Mouse (Mus musculus): ENCODE results near the gene Lgr5. TPM values are rescaled to one million over a fixed set of nuclear protein-coding genes. Genes with fewer than 3 reads are reported as not detected.

The Lgr5 gene
- total RNA-seq (2014; fragmentation: Nextera tagmentation) (not detected in 2 replicates), total RNA-seq (2017) (0.11 and 0.17 TPM in 2 replicates), polyA plus RNA-seq (2012) (0.03 TPM in 1 of 2 replicates, not detected in the other)

- no peak for DNase-seq (ENCODE audit: low spot score)
- no peak within 1 kb of the TSS; the same call in 1 of the 2 replicates for H3K4me3 ChIP-seq (ENCODE audit: low read depth, low read length)
- H3K36me3 ChIP-seq (replicated peaks), result no peaks in the 10 kb centered on the region
- TF ChIP-seq GATA2 (IDR thresholded peaks at IDR 0.05; ENCODE audit: borderline replicate concordance, low read depth, low read length), result no peak
- TF ChIP-seq POLR2AphosphoS5 (IDR thresholded peaks at IDR 0.05; ENCODE audit: insufficient replicate concordance, low read depth, low read length), result no peak
- TF ChIP-seq CTCF (IDR thresholded peaks at IDR 0.05; ENCODE audit: low read depth, low read length), result no peak
- TF ChIP-seq GATA1 (IDR thresholded peaks at IDR 0.05; ENCODE audit: borderline replicate concordance, low read length), result no peak
- TF ChIP-seq TAL1 (conservative IDR thresholded peaks at IDR 0.05; ENCODE audit: low read depth, low read length), result no peak
- no peaks in the 10 kb centered on the region for H3K4me1 ChIP-seq (ENCODE audit: insufficient read depth, low read depth, low read length)
- no peaks in the 10 kb centered on the region for H3K27me3 ChIP-seq (ENCODE audit: insufficient read depth, low read length)
- peaks cover 47% of the 10 kb centered on the region for H3K9me3 ChIP-seq (replicated peaks)
- no peak for ATAC-seq (ENCODE audit: extremely low read depth, insufficient number of reproducible peaks, low FRiP score, poor library complexity, severe bottlenecking)
Observed at GRCm38 (mm10) chr10:115587301-115587969, at the start of gene Lgr5. TSS of gene Lgr5 (minus strand) at chr10:115587780.

GRCm38 (mm10) chr10:115626678-115627077, 39.1 kb upstream of the Lgr5 start:
- H3K9me3 ChIP-seq (replicated peaks), result peaks cover 25% of the 10 kb centered on the region
- ATAC-seq (ENCODE audit: extremely low read depth, insufficient number of reproducible peaks, low FRiP score, poor library complexity, severe bottlenecking) (no peak), DNase-seq (ENCODE audit: low spot score) (no peak)
- H3K4me3 ChIP-seq (ENCODE audit: low read depth, low read length), result no peak overlapping the region
- H3K36me3 ChIP-seq (replicated peaks), result no peaks in the 10 kb centered on the region
- no peaks in the 10 kb centered on the region for H3K27me3 ChIP-seq (ENCODE audit: insufficient read depth, low read length)
- no peaks in the 10 kb centered on the region for H3K4me1 ChIP-seq (ENCODE audit: insufficient read depth, low read depth, low read length)
- TF ChIP-seq CTCF (IDR thresholded peaks at IDR 0.05; ENCODE audit: low read depth, low read length), result no peak
- no peak for TF ChIP-seq GATA2 (IDR thresholded peaks at IDR 0.05; ENCODE audit: borderline replicate concordance, low read depth, low read length)
- no peak for TF ChIP-seq TAL1 (conservative IDR thresholded peaks at IDR 0.05; ENCODE audit: low read depth, low read length)
- TF ChIP-seq POLR2AphosphoS5 (IDR thresholded peaks at IDR 0.05; ENCODE audit: insufficient replicate concordance, low read depth, low read length), result no peak
- TF ChIP-seq GATA1 (IDR thresholded peaks at IDR 0.05; ENCODE audit: borderline replicate concordance, low read length), result no peak

DNA sequence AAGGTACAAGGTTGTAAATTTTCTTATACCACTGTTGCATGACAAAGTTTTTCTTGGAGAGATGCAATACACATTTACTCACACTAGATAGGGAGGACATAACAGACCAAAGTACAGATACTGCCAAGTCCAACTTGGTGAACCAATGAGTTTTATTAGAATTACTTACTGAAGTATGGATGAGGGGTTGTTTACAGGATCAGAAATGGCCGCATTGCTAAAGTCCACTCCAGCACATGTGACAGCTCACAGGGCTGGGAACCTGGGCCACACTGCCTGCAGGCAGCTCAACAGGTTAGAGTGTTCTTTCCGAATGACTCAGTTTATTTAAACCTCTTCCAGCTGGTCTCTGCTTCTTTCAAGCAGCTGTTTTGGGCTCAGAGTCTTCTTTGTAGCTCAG, 37.4 kb upstream of the Lgr5 start:
- ATAC-seq (ENCODE audit: extremely low read depth, insufficient number of reproducible peaks, low FRiP score, poor library complexity, severe bottlenecking) (no peak), DNase-seq (ENCODE audit: low spot score) (no peak)
- TF ChIP-seq CTCF (IDR thresholded peaks at IDR 0.05; ENCODE audit: low read depth, low read length) (no peak), TAL1 (conservative IDR thresholded peaks at IDR 0.05; ENCODE audit: low read depth, low read length) (no peak), GATA1 (IDR thresholded peaks at IDR 0.05; ENCODE audit: borderline replicate concordance, low read length) (no peak), POLR2AphosphoS5 (IDR thresholded peaks at IDR 0.05; ENCODE audit: insufficient replicate concordance, low read depth, low read length) (no peak), GATA2 (IDR thresholded peaks at IDR 0.05; ENCODE audit: borderline replicate concordance, low read depth, low read length) (no peak)
- peaks cover 26% of the 10 kb centered on the region for H3K9me3 ChIP-seq (replicated peaks)
- H3K36me3 ChIP-seq (replicated peaks), result no peaks in the 10 kb centered on the region
- no peak overlapping the region for H3K4me3 ChIP-seq (ENCODE audit: low read depth, low read length)
- no peaks in the 10 kb centered on the region for H3K4me1 ChIP-seq (ENCODE audit: insufficient read depth, low read depth, low read length)
- no peaks in the 10 kb centered on the region for H3K27me3 ChIP-seq (ENCODE audit: insufficient read depth, low read length)

- DNase-seq (ENCODE audit: low spot score) (no peak), ATAC-seq (ENCODE audit: extremely low read depth, insufficient number of reproducible peaks, low FRiP score, poor library complexity, severe bottlenecking) (no peak)
- Histone ChIP-seq H3K36me3 (replicated peaks) (no peaks in the 10 kb centered on the region), H3K4me1 (ENCODE audit: insufficient read depth, low read depth, low read length) (no peaks in the 10 kb centered on the region), H3K27me3 (ENCODE audit: insufficient read depth, low read length) (no peaks in the 10 kb centered on the region), H3K9me3 (replicated peaks) (peaks cover 25% of the 10 kb centered on the region), H3K4me3 (ENCODE audit: low read depth, low read length) (no peak overlapping the region)
- TF ChIP-seq POLR2AphosphoS5 (IDR thresholded peaks at IDR 0.05; ENCODE audit: insufficient replicate concordance, low read depth, low read length), result no peak
- TF ChIP-seq CTCF (IDR thresholded peaks at IDR 0.05; ENCODE audit: low read depth, low read length), result no peak
- no peak for TF ChIP-seq GATA2 (IDR thresholded peaks at IDR 0.05; ENCODE audit: borderline replicate concordance, low read depth, low read length)
- no peak for TF ChIP-seq GATA1 (IDR thresholded peaks at IDR 0.05; ENCODE audit: borderline replicate concordance, low read length)
- no peak for TF ChIP-seq TAL1 (conservative IDR thresholded peaks at IDR 0.05; ENCODE audit: low read depth, low read length)
Observed at GRCm38 (mm10) chr10:115623956-115624671, 36.5 kb upstream of the Lgr5 start.

DNA sequence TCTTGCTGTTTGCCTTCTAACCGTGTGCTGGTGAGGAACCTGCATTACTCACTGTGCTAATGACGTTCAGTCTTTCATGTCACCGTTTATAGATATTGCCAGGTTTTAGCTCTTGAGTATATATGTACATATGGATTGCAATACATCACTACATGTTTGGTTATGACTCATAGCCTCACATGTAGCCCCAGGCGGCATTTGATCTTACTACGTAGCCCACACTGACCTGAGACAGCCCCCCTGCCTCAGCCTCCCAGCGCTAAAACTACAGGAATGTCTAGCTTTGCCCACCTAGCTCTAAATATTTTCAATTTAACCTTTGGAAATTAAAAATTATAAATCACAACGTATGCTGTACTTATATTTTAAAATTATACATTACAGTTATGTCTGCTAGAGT, 35.9 kb upstream of the Lgr5 start:
- no peak for DNase-seq (ENCODE audit: low spot score)
- Histone ChIP-seq H3K27me3 (ENCODE audit: insufficient read depth, low read length) (no peaks in the 10 kb centered on the region), H3K36me3 (replicated peaks) (no peaks in the 10 kb centered on the region), H3K9me3 (replicated peaks) (peaks cover 26% of the 10 kb centered on the region), H3K4me3 (ENCODE audit: low read depth, low read length) (no peak overlapping the region), H3K4me1 (ENCODE audit: insufficient read depth, low read depth, low read length) (no peaks in the 10 kb centered on the region)
- ATAC-seq (ENCODE audit: extremely low read depth, insufficient number of reproducible peaks, low FRiP score, poor library complexity, severe bottlenecking), result no peak
- TF ChIP-seq GATA1 (IDR thresholded peaks at IDR 0.05; ENCODE audit: borderline replicate concordance, low read length) (no peak), GATA2 (IDR thresholded peaks at IDR 0.05; ENCODE audit: borderline replicate concordance, low read depth, low read length) (no peak), POLR2AphosphoS5 (IDR thresholded peaks at IDR 0.05; ENCODE audit: insufficient replicate concordance, low read depth, low read length) (no peak), TAL1 (conservative IDR thresholded peaks at IDR 0.05; ENCODE audit: low read depth, low read length) (no peak), CTCF (IDR thresholded peaks at IDR 0.05; ENCODE audit: low read depth, low read length) (no peak)

GRCm38 (mm10) chr10:115618288-115618856, 30.8 kb upstream of the Lgr5 start:
- Histone ChIP-seq H3K4me3 (ENCODE audit: low read depth, low read length) (no peak overlapping the region), H3K4me1 (ENCODE audit: insufficient read depth, low read depth, low read length) (no peaks in the 10 kb centered on the region), H3K36me3 (replicated peaks) (no peaks in the 10 kb centered on the region), H3K27me3 (ENCODE audit: insufficient read depth, low read length) (no peaks in the 10 kb centered on the region), H3K9me3 (replicated peaks) (peaks cover 16% of the 10 kb centered on the region)
- DNase-seq (ENCODE audit: low spot score) (no peak), ATAC-seq (ENCODE audit: extremely low read depth, insufficient number of reproducible peaks, low FRiP score, poor library complexity, severe bottlenecking) (no peak)
- no peak for TF ChIP-seq GATA2 (IDR thresholded peaks at IDR 0.05; ENCODE audit: borderline replicate concordance, low read depth, low read length)
- no peak for TF ChIP-seq GATA1 (IDR thresholded peaks at IDR 0.05; ENCODE audit: borderline replicate concordance, low read length)
- no peak for TF ChIP-seq TAL1 (conservative IDR thresholded peaks at IDR 0.05; ENCODE audit: low read depth, low read length)
- TF ChIP-seq CTCF (IDR thresholded peaks at IDR 0.05; ENCODE audit: low read depth, low read length), result no peak
- TF ChIP-seq POLR2AphosphoS5 (IDR thresholded peaks at IDR 0.05; ENCODE audit: insufficient replicate concordance, low read depth, low read length), result no peak
